Mouse (Mus musculus): ENCODE data around the gene Adamts17.

Gene Adamts17

DNA sequence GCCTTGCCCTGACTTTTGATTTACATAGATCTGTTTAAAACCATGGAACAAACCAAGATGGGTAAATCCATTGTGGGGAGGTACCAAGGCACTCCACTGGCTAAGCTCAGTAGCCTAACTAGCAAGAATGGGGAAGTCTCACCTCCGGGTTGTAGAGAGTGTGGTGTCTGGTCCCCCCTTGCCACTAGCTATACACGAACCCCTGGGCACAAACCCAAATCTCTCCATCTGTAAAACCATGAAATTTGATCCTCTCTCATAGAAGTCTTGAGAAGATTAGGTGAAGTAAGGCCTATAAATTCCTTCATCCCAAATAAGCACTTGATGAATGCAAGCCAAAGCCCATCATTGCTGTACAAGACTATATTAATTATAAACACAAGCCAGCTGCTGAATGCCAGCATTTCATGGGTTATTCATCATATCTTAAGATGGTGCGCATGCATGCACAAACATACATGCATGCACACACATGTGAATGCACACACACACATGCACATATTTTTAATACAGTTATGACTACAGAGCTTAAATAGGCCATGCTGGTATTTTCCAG is 262.0 kb downstream of the Adamts17 start:
- DNase-seq = no peak

DNA sequence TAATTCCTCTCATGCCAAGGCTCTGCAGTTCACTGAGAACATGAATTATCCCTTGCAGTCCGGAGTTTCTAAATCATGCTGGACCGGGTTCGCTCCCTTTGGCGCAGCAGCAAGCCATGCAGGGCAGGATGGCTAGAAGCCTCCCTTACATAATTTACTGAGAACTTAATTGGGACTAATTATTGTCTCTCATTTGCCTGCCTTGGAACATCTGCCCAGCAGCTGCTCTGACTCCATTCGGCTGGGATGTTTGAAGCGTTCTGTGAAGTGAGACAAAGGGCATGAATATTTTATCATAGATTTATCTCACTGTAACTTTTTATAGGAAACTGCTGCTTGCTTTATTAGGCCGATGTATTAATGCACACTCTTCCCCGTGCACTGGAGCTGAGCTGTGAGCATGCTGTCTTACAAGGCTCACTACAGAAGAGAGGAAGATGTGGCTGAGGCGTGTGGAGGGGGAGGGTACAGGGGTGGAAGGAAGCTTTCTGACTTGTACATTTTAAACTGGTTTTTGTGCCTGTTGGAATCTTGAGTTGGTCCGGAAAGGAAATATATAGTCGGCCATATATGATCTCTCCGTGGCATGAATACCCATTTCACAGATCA is 271.1 kb downstream of the Adamts17 start:
- peak; percentile 12 for DNase-seq

DNA sequence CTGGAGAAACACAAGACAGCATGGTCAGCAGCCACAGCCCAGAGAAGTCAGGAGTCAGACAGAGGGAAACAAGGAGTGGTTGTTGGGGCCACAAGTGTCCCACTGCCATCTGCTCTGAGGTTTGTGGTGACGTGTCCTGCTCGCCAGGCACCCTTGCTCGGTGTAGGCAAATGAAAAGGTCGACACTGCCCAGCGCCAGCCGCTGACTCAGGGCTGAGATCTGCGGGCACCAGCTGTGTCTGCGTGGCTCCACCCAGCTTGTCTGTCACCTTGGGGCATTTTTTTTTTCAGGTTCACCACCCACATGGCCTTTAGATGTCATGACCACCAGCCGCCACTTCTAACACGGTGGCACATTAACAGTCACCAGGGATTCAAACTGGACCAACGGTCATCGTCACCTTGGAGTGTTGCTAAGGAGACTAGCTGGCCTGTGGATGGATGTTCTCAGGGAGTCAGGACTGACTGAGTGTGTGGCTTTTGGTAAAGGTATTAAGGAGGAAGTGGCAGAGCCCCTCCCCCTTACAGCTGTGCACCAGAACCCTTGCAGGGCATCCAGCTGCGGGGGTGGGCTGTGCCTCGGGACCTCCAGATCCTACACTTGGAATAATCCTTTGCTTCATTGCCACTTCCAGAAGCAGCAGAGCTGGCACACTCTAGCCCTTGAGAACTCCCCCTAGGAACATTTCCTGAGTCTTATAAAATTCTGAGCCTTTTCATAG is 273.1 kb downstream of the Adamts17 start:
- DNase-seq = no peak

DNA sequence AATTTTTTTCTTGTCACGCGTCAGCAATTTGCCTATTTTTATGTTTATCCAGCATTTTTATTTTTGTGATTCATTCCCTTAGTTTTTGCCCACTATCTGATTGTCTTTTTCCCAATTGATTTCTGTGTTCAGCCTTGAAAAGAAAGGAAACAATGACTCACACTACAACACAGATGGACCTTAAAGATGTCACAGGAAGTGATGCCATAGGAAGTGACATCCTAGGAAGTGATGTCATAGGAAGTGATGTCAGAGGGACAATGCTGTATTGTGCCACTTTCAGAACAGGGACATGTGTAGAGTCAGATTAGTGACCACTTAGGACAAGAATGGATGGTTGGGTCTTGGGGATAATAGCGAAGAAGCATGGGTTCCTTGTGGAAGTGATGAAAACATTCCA is 274.5 kb downstream of the Adamts17 start:
- DNase-seq = no peak

DNA sequence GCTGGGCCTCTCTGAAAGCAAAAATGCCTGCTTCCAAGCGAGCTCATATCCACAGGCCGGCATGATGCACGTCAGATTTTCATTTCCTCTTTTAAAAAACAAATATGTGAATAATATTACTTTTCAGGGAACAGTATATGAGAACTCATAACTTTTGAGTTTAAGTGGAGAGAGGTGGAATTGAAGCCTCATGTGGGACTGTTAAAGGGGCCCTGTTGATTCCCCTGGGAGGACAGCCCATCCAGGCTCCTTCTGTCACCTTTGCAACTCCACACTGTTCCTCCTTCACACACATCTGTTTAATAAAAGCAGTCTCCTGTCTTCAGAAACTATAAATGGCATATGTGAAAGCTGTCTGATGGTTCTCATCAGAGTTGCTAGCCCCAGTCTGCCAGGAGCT is 275.5 kb downstream of the Adamts17 start:
- DNase-seq = no peak

DNA sequence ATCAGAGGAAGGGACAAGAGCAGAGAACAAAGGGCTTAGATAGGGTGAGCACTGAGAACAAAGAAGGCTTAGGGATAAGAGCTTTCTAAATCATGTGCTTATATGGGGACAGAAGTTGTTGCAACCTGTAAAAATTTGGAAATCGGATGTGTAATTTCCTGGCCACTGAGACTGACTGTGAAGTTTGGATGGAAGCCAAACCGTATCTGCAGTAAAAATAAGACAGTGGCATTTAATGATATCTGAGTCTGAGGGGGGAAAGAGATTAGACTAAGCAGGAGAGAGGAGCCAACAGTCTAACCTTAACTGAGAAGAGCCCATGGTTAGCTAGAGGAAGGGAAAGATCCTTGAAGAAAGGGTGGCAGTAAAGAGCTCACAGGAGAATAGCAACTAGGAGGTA is 295.6 kb downstream of the Adamts17 start:
- DNase-seq = no peak

DNA sequence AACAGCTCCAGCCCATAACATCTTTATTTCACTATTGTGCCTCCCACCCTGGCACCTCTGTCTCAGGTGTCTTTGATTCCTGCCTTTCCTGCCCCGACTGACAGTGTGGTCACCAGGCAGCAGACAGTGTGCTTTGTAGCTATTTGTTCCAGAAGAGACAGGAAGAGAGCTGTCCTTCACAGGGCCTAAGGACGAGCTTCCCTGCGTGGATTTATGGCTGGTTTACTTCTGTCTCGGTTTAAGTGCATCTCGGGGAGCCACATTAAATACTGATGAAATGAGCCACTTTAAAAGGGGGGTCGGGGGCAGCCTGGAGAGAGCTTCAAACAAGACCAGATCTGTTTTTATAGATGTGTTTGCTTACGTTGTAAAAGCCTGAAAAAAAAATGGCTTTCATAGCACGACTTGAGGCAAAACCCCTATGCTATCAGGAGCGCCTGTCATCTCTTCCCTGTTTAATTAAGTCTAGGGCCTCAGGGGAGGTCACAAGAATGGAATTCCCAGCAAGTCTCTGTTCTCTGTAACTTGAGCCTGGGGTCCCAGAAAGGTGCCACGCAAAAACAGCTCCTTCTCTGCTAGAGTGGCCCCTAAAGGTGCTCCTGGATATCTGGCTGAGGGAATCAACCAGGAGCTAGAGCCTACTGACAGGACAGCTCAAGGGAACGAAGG is 302.9 kb downstream of the Adamts17 start:
- no peak for DNase-seq

DNA sequence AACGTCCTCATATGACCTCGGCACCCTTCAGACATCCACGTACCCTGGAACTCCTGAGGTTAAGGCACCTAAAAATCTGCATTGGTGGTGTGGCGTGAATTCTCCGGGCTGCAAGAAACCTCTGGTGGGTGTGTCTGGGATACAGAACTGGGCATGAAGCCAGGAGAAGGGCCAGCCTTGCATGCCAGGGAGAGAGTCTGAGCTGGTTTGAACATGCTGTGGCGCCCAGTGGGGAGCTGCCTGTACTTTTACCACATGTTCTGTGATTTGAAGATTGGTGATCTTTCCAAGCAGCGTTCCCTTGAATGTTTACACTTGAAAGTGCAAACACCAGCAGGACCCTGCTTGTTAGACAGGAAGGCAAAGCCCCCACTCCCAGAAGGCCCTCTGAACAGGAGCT is 306.2 kb downstream of the Adamts17 start:
- no peak for DNase-seq

DNA sequence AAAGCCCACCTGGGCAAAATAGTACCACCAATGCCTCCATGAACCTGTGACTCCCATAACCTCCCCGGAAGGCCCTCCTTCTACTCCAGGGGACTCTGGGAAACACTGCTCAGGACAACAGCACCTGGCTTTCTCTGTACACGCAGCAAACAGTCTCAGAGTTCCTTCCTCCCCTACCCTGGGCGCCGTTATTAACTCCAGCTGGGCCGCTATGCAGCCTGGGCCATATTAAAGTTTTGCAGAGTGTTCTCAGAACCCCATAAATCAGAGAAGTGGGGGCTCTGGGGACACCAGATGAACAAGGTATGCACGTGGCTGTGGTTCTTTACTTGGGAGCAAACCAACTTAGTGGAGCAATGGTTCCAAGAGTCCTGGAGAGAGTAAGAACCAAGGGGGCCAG is 306.6 kb downstream of the Adamts17 start:
- no peak for DNase-seq

DNA sequence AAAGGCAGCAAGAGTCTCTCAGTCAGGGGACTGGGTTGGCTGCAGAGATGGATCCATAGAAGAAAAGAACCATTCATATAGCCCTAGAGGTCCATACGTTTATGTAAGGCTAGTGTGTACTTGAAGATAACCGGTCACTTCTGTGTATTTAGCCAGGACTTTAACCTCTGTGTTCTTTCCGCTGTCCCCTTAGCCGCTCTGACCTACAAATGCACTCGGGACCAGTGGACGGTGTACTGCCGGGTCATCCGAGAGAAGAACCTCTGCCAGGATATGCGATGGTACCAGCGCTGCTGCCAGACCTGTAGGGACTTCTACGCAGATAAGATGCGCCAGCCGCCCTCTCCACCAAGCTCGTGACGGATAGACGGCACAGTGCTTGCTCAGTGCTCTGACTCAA is 310.2 kb downstream of the Adamts17 start:
- no peak for DNase-seq

DNA sequence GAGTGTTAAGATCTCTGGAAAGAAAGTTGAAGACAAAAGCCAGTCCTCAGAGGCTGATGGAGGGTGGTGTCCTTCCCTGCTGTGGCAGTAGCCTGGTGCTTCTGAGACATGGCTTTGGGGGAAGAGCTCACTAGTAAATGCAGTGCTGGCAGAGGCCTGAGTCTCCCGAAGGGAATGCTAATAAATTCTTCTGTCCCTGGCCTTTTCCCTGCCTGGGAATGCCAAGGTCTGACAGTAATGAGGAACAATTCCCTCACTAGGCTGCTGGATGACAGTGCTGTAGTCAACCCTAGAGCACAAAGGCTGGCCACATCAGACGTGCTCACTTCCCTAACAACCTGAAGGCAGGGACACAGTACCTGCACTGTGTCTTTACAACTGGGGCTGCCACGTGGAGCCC is 313.1 kb downstream of the Adamts17 start:
- no peak for DNase-seq

DNA sequence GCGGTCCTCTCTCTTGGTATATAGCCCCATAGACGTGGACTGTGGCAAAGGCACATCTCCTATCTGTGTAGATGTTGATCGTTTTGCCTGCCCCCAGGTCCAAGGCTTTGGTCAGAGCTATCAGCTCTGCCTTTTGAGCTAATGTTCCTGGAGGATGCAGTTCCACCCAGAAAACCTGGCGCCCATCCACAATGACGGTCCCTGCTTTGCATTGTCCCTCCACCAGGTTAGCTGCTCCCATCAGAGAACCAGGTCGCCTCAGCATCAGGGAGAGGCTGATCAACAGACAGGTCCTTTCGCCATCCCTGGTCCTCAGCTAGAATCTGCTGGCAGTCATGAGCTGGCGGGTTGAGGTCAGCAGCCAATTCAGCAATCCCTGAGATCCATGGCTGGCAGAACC is 322.6 kb downstream of the Adamts17 start:
- DNase-seq = no peak

DNA sequence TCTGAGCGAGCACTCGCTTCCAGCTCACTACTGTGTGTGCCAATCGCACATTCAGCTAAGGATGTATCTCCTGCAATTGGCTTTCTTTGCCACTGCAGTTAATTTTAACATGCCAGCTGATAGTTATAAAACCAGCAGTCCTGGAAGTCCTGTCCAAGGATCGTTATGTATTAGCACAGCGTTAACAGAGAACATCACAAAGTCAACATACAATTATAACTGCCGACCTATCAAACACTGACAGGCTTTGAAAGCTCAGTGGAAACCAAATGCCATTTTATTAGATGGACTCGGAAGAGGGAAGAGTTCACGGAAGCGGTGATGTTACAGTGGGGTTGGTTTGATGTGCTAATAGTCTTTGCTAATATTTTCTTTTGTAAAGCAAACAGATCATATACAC is 328.8 kb downstream of the Adamts17 start:
- no peak for DNase-seq

DNA sequence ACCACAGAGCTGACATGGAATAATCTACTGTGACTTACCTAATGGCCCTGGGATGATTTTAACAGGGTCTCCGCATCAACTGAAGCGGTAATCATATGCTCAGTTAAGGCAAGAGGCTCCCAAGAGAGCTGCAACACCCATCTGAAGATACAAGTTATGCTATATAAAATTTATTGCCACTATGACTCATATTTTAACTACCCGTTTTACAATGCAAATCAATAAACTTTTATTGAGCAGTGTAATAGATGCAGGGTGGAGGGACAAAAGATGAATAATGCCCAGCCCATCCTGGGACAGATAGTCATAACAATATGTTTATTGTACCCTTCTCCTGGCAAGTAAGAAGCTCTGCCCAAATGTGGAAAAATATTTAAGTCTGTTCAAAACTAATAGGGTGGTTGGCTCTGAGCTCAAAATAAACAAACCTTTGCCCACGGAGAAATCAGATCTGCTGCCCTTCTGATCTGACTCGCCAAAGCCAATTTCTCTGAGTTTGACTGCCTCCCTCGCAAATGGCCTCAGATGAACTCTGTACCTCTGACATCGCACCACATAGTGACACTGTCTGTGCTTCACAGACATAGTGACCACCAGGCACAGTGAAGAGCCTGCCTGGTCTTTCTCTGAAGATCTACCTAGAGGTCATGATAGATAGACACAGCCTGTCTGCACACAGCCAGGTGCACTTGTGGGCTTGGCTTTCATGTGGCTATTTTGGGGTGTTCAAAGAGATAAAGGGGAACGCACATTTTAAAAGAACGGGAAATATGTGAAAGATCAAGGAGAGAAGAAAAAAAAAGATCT is 329.4 kb downstream of the Adamts17 start:
- no peak for DNase-seq

DNA sequence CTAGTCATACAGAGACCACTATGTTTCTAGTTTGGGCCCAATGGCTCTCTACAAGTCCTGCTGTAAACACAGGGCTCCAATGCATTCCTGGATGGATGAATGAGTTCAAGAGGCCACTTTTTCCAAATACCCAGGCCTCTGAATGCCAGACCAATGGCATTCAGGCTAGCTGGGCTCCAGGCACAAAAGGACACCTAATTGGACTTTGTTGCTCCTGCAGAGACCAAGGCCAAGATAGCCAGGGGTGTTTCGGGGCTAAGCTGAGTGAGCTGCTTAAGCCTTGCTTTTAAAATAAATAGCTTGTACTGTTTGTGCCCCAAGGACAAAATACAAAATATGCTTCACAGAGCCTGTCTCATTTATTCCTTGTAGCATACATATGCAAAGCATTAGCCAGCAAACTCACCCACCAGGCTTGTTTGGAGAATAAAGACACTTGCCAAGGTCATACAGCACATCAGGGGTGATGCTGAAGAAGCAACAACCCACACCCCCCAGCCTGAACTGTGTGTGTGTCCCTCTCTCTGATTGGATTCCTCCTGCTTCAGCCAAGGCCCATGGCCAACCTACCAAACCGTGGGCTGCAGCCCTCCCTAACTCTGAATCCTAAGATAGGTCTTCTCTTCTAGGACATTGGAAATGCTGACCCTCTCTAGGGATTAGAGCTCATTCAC is 334.1 kb downstream of the Adamts17 start:
- DNase-seq = no peak

DNA sequence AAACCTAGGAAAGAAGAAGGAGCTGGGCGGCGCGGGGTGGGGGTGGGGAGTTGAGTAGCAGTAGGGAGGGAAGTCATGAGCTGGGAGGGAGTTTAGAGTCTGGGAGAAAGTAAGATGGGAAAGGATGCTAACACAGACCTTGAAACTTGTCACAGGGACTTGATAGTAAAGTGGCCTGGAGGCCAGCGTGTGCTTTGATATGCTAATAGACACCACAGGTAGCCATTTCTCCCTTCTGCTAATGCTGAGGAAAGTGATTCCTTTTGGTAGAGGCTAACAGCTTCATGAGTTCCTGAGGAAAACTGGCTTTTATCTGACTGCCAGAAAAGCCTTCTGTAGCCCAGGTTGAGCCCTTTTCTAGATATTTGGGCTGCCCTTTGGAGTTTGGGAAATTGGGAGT is 344.3 kb downstream of the Adamts17 start:
- no peak for DNase-seq

DNA sequence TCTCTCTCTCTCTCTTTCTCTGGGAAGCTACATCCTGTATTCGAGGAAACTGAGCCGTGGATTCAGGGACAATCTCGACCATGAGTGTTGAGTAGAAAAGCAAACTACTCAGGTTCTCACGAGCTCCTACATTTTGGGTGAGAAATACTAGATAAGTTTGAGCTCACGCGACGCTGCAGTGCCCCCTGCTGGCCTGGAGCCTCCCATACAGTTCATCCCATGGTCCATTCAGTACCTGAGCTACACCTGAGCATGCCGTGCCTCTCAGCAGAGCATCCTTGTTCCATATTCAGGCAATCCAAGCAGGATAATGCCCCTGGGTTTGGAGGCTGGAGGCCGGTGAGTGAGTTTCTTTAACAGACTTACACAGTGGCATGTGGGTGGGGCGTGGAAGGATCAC is 359.9 kb downstream of the Adamts17 start:
- DNase-seq = peak; percentile 40
